Mouse (Mus musculus) E14TG2a.4 (cell line): ENCODE measurements at regions not wholly inside any gene's neighbourhood (a gene's known extent, or its start where the extent isn't known, plus 50 kb on each side); places are given as distances from the start of the nearest gene placed in this dataset.

Experiments
- CTCF ChIP-seq: conservative IDR thresholded peaks from 2 replicates; pipeline ENCODE4 v1.5.1; 2014; ENCODE audit warnings: low read length
- POU5F1 ChIP-seq: IDR thresholded peaks from 2 replicates; pipeline ENCODE4 v1.6.1; 2014; ENCODE audit warnings: low read length, borderline replicate concordance

- TF ChIP-seq CTCF (no peak), POU5F1 (no peak)
These were observed 102.7 kb upstream of the Foxn2 start for GRCm38 (mm10) chr17:88337649-88338404.
